In genomic region chr12:8509693-8510092, GRCm38 (mm10) we compare ENCODE assay signal across 11 mouse cellular contexts. TPM values are rescaled to one million over a fixed set of nuclear protein-coding genes. Genes with fewer than 3 reads are reported as not detected.
DNase-seq lines count a peak whose midpoint lies in the region; ATAC-seq and TF ChIP-seq lines count a peak whose summit lies in the region.
"Had no signal": no experiment of that assay in that cellular context is flagged by ENCODE, and none has a peak within 500 bp of the region (broad histone marks: within the 10 kb centered on the region; RNA-seq: fewer than 3 reads in every experiment).

No protein-coding gene starts in this region.

- H3K4me3 ChIP-seq in hindbrain, postnatal 0 days (ENCODE audit: low read length): no peak overlapping the region
- H3K4me3 ChIP-seq in hindbrain, embryonic 12.5 days: no peak overlapping the region
- no peak overlapping the region for H3K4me3 ChIP-seq in heart, embryonic 12.5 days
- H3K4me3 ChIP-seq: hindbrain, embryonic 13.5 days had no signal

- no peak for TF ChIP-seq CTCF in hindbrain, postnatal 0 days (IDR thresholded peaks at IDR 0.05; ENCODE audit: low read depth)

- 0 out of 2 replicates have a peak, but pooled peaks have one; percentile 21 for ATAC-seq in hindbrain, postnatal 0 days
- ATAC-seq in hindbrain, embryonic 12.5 days (ENCODE audit: low FRiP score): no peak
- peak; percentile 62; the same call in 1 of the 2 replicates for ATAC-seq in heart, embryonic 12.5 days (ENCODE audit: insufficient number of reproducible peaks, low FRiP score)
- peak; percentile 77 for ATAC-seq in megakaryocyte, adult 5-6 weeks (ENCODE audit: poor library complexity, severe bottlenecking)

- H3K27me3 ChIP-seq in hindbrain, postnatal 0 days (ENCODE audit: insufficient read depth, low read length): no peaks in the 10 kb centered on the region
- no peaks in the 10 kb centered on the region for H3K27me3 ChIP-seq in hindbrain, embryonic 12.5 days
- no peaks in the 10 kb centered on the region for H3K27me3 ChIP-seq in heart, embryonic 12.5 days (replicated peaks)
- H3K27me3 ChIP-seq: hindbrain, embryonic 13.5 days had no signal

- no peak overlapping the region for H3K4me2 ChIP-seq in hindbrain, postnatal 0 days (ENCODE audit: low read depth, low read length)
- H3K4me2 ChIP-seq in hindbrain, embryonic 12.5 days (replicated peaks): no peak overlapping the region
- H3K4me2 ChIP-seq in heart, embryonic 12.5 days: no peak overlapping the region
- H3K4me2 ChIP-seq: hindbrain, embryonic 13.5 days had no signal

- no peak overlapping the region for H3K9ac ChIP-seq in hindbrain, postnatal 0 days (replicated peaks; ENCODE audit: low read length)
- H3K9ac ChIP-seq in hindbrain, embryonic 12.5 days: no peak overlapping the region
- H3K9ac ChIP-seq in heart, embryonic 12.5 days: no peak overlapping the region
- H3K9ac ChIP-seq: hindbrain, embryonic 13.5 days had no signal

- H3K9me3 ChIP-seq in hindbrain, postnatal 0 days (ENCODE audit: low read length): no peaks in the 10 kb centered on the region
- H3K9me3 ChIP-seq in hindbrain, embryonic 12.5 days (replicated peaks): no peaks in the 10 kb centered on the region
- no peaks in the 10 kb centered on the region for H3K9me3 ChIP-seq in heart, embryonic 12.5 days (replicated peaks)
- H3K9me3 ChIP-seq: G1E; hindbrain, embryonic 13.5 days had no signal

- H3K27ac ChIP-seq in hindbrain, postnatal 0 days: no peak overlapping the region
- H3K27ac ChIP-seq in hindbrain, embryonic 12.5 days: no peak overlapping the region
- H3K27ac ChIP-seq in heart, embryonic 12.5 days (ENCODE audit: poor library complexity, severe bottlenecking): peak overlapping the region; percentile 78
- H3K27ac ChIP-seq: hindbrain, embryonic 13.5 days had no signal

- no peak for DNase-seq in hindbrain, postnatal 0 days (ENCODE audit: low spot score)
- peak; percentile 84 for DNase-seq in adipocyte (ENCODE audit: low spot score)
- DNase-seq in cerebellum, postnatal 25 days: no peak
- no peak for DNase-seq in right cerebral cortex, postnatal 10 days (ENCODE audit: low spot score in 2 of 2)
- DNase-seq: kidney, postnatal 14 days; spleen, adult 18-20 months had no signal

- H3K4me1 ChIP-seq in hindbrain, postnatal 0 days (ENCODE audit: insufficient read depth, low read length): no peaks in the 10 kb centered on the region
- no peaks in the 10 kb centered on the region for H3K4me1 ChIP-seq in hindbrain, embryonic 12.5 days
- H3K4me1 ChIP-seq in heart, embryonic 12.5 days (replicated peaks): peaks cover 16% of the 10 kb centered on the region
- H3K4me1 ChIP-seq: hindbrain, embryonic 13.5 days had no signal

- no peaks in the 10 kb centered on the region for H3K36me3 ChIP-seq in hindbrain, postnatal 0 days (ENCODE audit: insufficient read depth, low read length)
- no peaks in the 10 kb centered on the region for H3K36me3 ChIP-seq in hindbrain, embryonic 12.5 days
- H3K36me3 ChIP-seq in heart, embryonic 12.5 days: no peaks in the 10 kb centered on the region
- H3K36me3 ChIP-seq: G1E; hindbrain, embryonic 13.5 days had no signal

- 64% methylated on average over 5 of the region's 5 CpGs for WGBS in hindbrain, postnatal 0 days
- 69% methylated on average over 5 of the region's 5 CpGs for WGBS in hindbrain, embryonic 12.5 days
- WGBS in heart, embryonic 12.5 days: 35% methylated on average over 5 of the region's 5 CpGs

RNA-seq across cellular contexts. Expression of gene Rhob, which starts 9.9 kb away (rescaled TPM):
- total RNA-seq in hindbrain, postnatal 0 days (2014; rRNA removed): 356 and 385 TPM in 2 replicates
- 71.4 and 71.7 TPM in 2 replicates for polyA plus RNA-seq in hindbrain, postnatal 0 days (2015; fragmentation: Nextera tagmentation; extraction: Ambion mirVana)
- polyA plus RNA-seq in hindbrain, embryonic 12.5 days (2016; fragmentation: Nextera tagmentation; extraction: Ambion mirVana): 75.4 and 78.3 TPM in 2 replicates
- 52.9 and 55.1 TPM in 2 replicates for polyA plus RNA-seq in heart, embryonic 12.5 days (2016; fragmentation: Nextera tagmentation; extraction: Ambion mirVana)
- total RNA-seq in megakaryocyte, adult 5-6 weeks (2015): 107 and 120 TPM in 2 replicates
- 55.4 and 60.5 TPM in 2 replicates for total RNA-seq in megakaryocyte, adult 5-6 weeks (2017)
